Mouse (Mus musculus) thymus, adult 2 months (tissue): ENCODE measurements at regions not wholly inside any gene's neighbourhood (a gene's known extent, or its start where the extent isn't known, plus 50 kb on each side); places are given as distances from the start of the nearest gene placed in this dataset.
"Not testable (repeated sequence)": the region's sequence is repeated elsewhere in the genome, so short reads cannot be mapped to it uniquely, and the experiment has no call there.

ENCODE experiments used
- DNase-seq: peaks from one replicate; pipeline ENCODE4 v3.0.0; 2021
- H3K27ac ChIP-seq: fragments of 200-500 bp; 2 replicates; pipeline ENCODE4 v1.5.1; 2012; ENCODE audit warnings: low read length, control low read depth; ENCODE audit not compliant: control insufficient read depth, insufficient read depth
- H3K27me3 ChIP-seq: fragments of 200-500 bp; 2 replicates; pipeline ENCODE4 v1.6.1; 2012; ENCODE audit warnings: mild to moderate bottlenecking, low read length, moderate library complexity, mixed read lengths; ENCODE audit not compliant: control insufficient read depth, insufficient read depth
- H3K36me3 ChIP-seq: fragments of 200-500 bp; 2 replicates; pipeline ENCODE4 v1.6.1; 2012; ENCODE audit warnings: mild to moderate bottlenecking, low read length, moderate library complexity; ENCODE audit not compliant: control insufficient read depth, insufficient read depth
- H3K4me1 ChIP-seq: fragments of 200-500 bp; replicated peaks from 2 replicates; pipeline ENCODE4 v1.6.1; 2012; ENCODE audit warnings: low read length; ENCODE audit not compliant: control insufficient read depth, insufficient read depth
- H3K4me3 ChIP-seq: fragments of 200-500 bp; 2 replicates; pipeline ENCODE4 v1.5.1; 2012; ENCODE audit warnings: mild to moderate bottlenecking, low read length, control low read depth, moderate library complexity; ENCODE audit not compliant: control insufficient read depth, insufficient read depth
- CTCF ChIP-seq: fragments of 200-500 bp; IDR thresholded peaks from 2 replicates; pipeline ENCODE4 v1.5.1; 2012; ENCODE audit warnings: mild to moderate bottlenecking, control low read depth, low read length, moderate library complexity, borderline replicate concordance; ENCODE audit not compliant: control insufficient read depth, poor library complexity, insufficient read depth; ENCODE audit errors: extremely low read depth
- POLR2A ChIP-seq: fragments of 200-500 bp; IDR thresholded peaks from 2 replicates; pipeline ENCODE4 v1.6.1; 2012; ENCODE audit warnings: mild to moderate bottlenecking, low read length, control low read depth, moderate library complexity; ENCODE audit not compliant: control insufficient read depth, poor library complexity, insufficient read depth; ENCODE audit errors: extremely low read depth
- WGBS: fragments of 180-500 bp; shearing (Covaris S2); methylation state at CpG from one replicate; pipeline ENCODE4 v1.1.7; 2018; 5-methylcytosine and 5-hydroxymethylcytosine counted together

DNA sequence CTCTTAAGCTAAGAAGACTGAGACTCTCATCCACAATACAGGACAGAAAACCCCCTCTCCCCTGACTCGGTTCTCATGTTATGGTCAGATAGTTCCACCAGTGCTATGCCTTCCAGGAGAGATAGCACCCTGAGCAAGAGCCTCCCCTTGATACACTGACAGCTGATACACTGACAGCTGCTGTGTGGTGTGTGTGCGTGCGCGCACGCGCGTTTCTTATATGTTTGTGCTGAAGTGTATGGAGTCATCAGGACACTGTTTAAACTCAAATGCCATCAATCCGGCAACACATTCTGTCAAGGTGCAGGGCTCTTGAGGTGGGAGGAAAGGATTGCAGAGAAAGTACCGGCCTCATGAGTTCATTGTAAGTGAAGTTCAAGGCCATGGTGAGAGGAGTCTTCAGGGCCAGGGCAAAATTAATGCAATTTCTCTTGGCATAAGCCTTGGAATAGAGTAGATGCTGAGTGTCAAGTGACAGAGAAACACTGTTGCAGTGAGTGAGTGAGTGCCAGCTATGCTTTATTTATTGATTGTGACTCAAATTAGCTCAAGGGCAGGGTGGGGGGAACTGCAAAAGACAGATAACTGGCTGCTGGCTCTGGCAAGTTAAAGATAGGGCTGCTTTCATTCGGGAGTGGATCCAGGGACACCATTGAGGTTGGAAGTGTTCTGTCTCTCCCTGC is 412.4 kb upstream of the Ercc4 start:
- Histone ChIP-seq H3K4me3 (no peak overlapping the region), H3K4me1 (no peaks in the 10 kb centered on the region), H3K27me3 (no peaks in the 10 kb centered on the region), H3K27ac (no peak overlapping the region), H3K36me3 (no peaks in the 10 kb centered on the region)
- WGBS, result 94% methylated on average over 10 of the region's 10 CpGs
- TF ChIP-seq CTCF (no peak), POLR2A (no peak)
- no peak for DNase-seq

DNA sequence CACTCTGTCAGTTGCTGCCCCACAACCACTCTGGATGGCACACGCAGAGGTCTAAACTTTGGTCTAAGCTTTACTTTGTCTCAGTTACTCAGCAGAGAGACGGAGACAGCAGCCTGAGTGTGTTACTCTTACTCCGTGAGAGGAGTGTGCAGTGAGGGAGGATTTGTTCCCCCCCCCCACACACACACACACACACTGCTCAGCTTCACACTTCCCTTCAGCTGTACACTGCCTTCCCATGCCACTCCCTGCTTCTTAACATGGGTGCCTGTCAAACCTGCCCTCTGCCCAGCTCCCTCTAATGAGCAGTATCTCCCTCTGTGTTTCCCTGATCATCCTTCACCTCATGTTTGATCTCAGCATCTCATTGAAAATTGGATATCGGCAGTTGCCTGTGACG is 409.9 kb upstream of the Ercc4 start:
- no peak for DNase-seq
- TF ChIP-seq POLR2A (no peak), CTCF (no peak)
- 91% methylated on average over 5 of the region's 5 CpGs for WGBS

DNA sequence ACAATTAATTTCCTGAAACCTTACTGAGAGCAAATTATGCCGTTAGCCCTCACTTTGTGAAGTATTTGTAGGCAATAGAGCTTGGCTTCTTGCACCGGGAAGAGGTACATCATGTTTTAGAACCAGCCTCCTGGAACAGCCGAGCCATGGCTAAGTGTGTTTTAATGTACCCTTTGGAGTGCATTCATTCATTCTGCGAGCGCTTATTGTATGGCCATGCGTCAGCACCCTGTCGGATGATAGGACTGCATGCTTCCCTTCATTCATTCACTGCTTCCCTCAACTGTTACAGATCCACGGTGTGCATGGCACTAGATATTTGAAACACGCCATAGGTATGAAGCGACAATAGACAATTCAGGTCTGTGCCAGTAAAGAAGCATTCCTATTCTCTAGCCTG is 409.4 kb upstream of the Ercc4 start:
- 96% methylated on average over 10 of the region's 10 CpGs for WGBS
- H3K27me3 ChIP-seq, result no peaks in the 10 kb centered on the region
- no peak overlapping the region for H3K27ac ChIP-seq

More for the DNA sequence above, 409.9 kb upstream of the Ercc4 start:
- H3K4me1 ChIP-seq, result no peaks in the 10 kb centered on the region
- H3K27me3 ChIP-seq, result no peaks in the 10 kb centered on the region
- no peaks in the 10 kb centered on the region for H3K36me3 ChIP-seq
- H3K4me3 ChIP-seq, result no peak overlapping the region
- no peak overlapping the region for H3K27ac ChIP-seq

DNA sequence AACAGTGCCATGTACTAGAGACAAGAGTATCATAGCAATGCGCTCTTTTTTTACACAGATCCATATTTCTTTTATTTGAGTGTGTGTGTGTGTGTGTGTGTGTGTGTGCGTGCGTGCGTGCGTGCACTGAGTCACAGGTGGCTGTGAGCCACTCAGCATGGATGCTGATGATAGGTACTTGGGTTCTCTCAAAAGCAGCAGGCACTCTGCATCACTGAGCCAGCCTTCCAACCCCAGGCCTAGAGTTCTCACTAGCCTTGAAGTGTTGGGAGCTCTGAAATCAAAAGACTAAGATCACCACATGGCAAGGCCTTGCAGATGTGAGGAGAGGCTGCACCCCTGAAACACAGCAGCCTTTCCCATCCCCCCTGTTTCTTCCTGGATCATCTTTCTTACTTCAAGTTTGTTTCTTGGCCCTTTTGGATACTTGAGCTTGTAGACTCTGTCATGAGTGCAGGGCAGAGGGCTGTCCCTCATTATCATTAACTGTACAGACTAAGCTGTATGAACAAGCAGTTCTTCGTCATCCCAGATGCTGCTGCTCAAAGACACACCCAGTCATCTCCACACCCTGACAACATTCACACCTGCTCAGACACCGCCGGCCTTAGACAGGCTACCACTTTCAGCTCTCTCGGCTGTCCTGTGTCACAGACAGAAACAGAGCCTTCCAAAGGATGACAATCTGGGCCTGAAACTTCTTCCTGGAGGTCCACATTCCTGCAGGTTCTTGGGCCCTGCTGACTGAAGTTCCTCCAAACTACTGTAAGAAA is 405.5 kb upstream of the Ercc4 start:
- Histone ChIP-seq H3K27me3 (no peaks in the 10 kb centered on the region), H3K27ac (no peak overlapping the region), H3K4me1 (no peaks in the 10 kb centered on the region), H3K36me3 (no peaks in the 10 kb centered on the region), H3K4me3 (no peak overlapping the region)
- no peak for DNase-seq
- no peak for TF ChIP-seq POLR2A
- no peak for TF ChIP-seq CTCF
- WGBS, result 92% methylated on average over 9 of the region's 9 CpGs

More for the DNA sequence above, 409.4 kb upstream of the Ercc4 start:
- no peak for DNase-seq
- Histone ChIP-seq H3K4me1 (no peaks in the 10 kb centered on the region), H3K36me3 (no peaks in the 10 kb centered on the region), H3K4me3 (no peak overlapping the region)
- no peak for TF ChIP-seq POLR2A
- no peak for TF ChIP-seq CTCF

DNA sequence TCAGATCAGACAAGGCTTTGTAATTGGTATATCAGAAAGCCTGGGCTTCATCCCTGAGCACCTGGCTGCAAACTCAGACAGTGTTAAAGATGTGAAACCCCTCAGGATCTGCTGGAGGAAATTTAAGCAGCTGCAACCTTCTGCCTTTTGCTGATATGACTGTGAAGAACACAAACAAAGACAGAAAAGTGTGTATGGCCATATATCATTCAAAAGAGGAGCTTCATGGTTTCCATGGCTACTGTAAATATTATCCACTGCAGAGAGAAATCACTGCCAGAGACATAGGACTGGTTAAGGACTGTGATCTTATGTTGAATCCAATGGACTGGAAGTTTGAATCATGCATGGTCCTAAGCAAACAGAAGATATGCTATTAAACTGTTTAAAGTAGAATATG is 402.6 kb upstream of the Ercc4 start:
- TF ChIP-seq POLR2A (no peak), CTCF (no peak)
- Histone ChIP-seq H3K36me3 (no peaks in the 10 kb centered on the region), H3K27ac (no peak overlapping the region), H3K4me3 (no peak overlapping the region), H3K27me3 (no peaks in the 10 kb centered on the region), H3K4me1 (no peaks in the 10 kb centered on the region)
- DNase-seq, result no peak

DNA sequence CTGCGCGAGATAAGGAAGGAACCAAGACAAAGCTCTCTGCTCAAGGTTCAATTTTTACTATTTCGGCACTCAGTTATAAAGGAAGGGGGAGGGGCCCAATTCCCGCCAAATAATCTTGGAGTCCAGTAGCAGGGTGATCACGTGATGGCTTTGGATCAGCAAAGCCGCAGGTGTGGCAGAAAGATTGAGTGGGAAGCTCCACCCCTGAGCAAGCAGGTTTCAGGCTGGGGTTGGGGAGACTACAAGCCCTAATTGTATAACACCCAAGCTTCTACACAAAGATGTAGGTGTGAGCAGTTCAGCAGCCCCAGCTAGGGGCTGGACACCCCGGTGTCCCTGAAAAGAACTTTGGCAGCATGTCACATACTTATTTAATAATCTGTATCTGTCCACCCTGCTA is 388.1 kb upstream of the Ercc4 start:
- not testable (repeated sequence) for H3K27me3 ChIP-seq, H3K36me3 ChIP-seq, H3K27ac ChIP-seq, DNase-seq, H3K4me1 ChIP-seq, H3K4me3 ChIP-seq
- 89% methylated on average over 7 of the region's 7 CpGs for WGBS

DNA sequence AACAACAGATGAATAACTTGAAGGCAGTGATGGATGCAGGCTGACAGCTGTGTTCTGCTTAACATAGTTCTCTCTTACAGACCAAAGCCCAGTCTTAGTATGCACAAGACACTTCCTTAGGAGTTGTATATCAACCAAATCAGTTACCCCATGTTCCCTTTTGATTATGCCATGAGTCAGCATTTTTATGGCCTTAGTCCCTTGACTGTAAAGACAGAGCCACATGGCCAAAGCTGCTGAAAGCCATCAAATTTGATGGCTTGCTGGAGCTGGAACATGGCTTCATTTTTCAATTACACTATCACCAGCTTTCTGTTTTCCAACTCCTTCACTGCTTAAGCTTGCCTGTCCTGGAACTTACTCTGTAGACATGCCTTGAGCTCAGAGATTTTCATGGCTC is 383.4 kb upstream of the Ercc4 start:
- DNase-seq, result no peak

DNA sequence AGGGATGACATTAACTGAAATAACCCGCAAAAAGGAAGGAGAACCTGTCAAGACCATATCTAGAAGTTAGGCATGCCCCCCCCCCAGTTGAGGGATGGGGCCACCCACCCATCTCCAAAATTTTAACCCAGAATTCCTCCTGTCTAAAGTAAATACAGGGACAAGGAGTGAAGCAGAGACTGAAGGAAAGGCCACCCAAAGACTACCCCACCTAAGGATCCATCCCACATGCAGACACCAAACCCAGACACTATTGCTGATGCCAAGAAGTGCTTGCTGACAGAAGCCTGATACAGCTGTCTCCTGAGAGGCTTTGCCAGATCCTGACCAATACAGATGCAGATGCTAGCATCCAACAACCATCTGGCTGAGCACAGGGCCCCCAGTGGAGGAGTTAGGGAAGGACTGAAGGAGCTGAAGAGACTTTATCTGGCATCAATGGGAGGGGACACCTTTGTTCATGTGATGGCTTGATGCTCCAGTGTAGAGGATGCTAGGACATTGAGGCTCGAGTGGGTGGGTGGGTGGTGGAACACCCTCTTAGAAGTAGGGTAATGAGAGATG is 379.2 kb upstream of the Ercc4 start:
- H3K4me1 ChIP-seq, H3K27me3 ChIP-seq, H3K36me3 ChIP-seq, DNase-seq, H3K27ac ChIP-seq, H3K4me3 ChIP-seq: not testable (repeated sequence)
- 89% methylated on average over 2 of the region's 2 CpGs for WGBS

More for the DNA sequence above, 383.4 kb upstream of the Ercc4 start:
- Histone ChIP-seq H3K27me3 (no peaks in the 10 kb centered on the region), H3K4me3 (no peak overlapping the region), H3K4me1 (no peaks in the 10 kb centered on the region), H3K27ac (no peak overlapping the region), H3K36me3 (no peaks in the 10 kb centered on the region)
- no peak for TF ChIP-seq POLR2A
- TF ChIP-seq CTCF, result no peak
